Mouse (Mus musculus) hindbrain, embryonic 15.5 days (tissue): Measurements from ENCODE around the gene Myl9. TPM values are rescaled to one million over a fixed set of nuclear protein-coding genes. Genes with fewer than 3 reads are reported as not detected.
"Not testable (repeated sequence)": the region's sequence is repeated elsewhere in the genome, so short reads cannot be mapped to it uniquely, and the experiment has no call there.

ENCODE experiments used
- ATAC-seq: fragments of 200-750 bp; cut with Nextera tagmentation; 2 replicates; pipeline ENCODE4 v1.8.0; 2017; ENCODE audit warnings: low read depth, moderate number of reproducible peaks, moderate TSS enrichment; ENCODE audit not compliant: low FRiP score
- H3K27ac ChIP-seq: fragments of 300-500 bp; sonication (generic); replicated peaks from 2 replicates; pipeline ENCODE4 v1.5.1; 2015; ENCODE audit warnings: mild to moderate bottlenecking, inconsistent platforms
- H3K27me3 ChIP-seq: fragments of 300-500 bp; sonication (generic); 2 replicates; pipeline ENCODE4 v1.6.1; 2015; ENCODE audit warnings: control low read depth, inconsistent platforms
- H3K36me3 ChIP-seq: fragments of 300-500 bp; sonication (generic); 2 replicates; pipeline ENCODE4 v1.6.1; 2015; ENCODE audit warnings: control low read depth, inconsistent platforms
- H3K4me1 ChIP-seq: fragments of 300-500 bp; sonication (generic); replicated peaks from 2 replicates; pipeline ENCODE4 v1.6.1; 2015; ENCODE audit warnings: control low read depth, inconsistent platforms
- H3K4me2 ChIP-seq: fragments of 300-500 bp; sonication (generic); 2 replicates; pipeline ENCODE4 v1.6.1; 2015; ENCODE audit warnings: moderate library complexity, mild to moderate bottlenecking, inconsistent platforms
- H3K4me3 ChIP-seq: fragments of 300-500 bp; sonication (generic); 2 replicates; pipeline ENCODE4 v1.5.1; 2015; ENCODE audit warnings: mild to moderate bottlenecking, inconsistent platforms
- H3K9ac ChIP-seq: fragments of 300-500 bp; sonication (generic); 2 replicates; pipeline ENCODE4 v1.6.1; 2015; ENCODE audit warnings: inconsistent platforms
- H3K9me3 ChIP-seq: fragments of 300-500 bp; sonication (generic); 2 replicates; pipeline ENCODE4 v1.6.1; 2016; ENCODE audit warnings: control low read depth, inconsistent platforms
- WGBS: fragments of 180-500 bp; shearing (Covaris S2); methylation state at CpG from one replicate; pipeline ENCODE4 v1.1.7; 2015; 5-methylcytosine and 5-hydroxymethylcytosine counted together
- polyA plus RNA-seq: library from polyadenylated mRNA; unstranded; fragments of >200 nt; fragmentation: Nextera tagmentation; extraction: Ambion mirVana; gene quantifications from 2 replicates; pipeline ENCODE4 v1.2.1, GENCODE M21; 2015

Myl9 gene
- polyA plus RNA-seq, 1 experiment from 2014 or later: 42.4 TPM

DNA sequence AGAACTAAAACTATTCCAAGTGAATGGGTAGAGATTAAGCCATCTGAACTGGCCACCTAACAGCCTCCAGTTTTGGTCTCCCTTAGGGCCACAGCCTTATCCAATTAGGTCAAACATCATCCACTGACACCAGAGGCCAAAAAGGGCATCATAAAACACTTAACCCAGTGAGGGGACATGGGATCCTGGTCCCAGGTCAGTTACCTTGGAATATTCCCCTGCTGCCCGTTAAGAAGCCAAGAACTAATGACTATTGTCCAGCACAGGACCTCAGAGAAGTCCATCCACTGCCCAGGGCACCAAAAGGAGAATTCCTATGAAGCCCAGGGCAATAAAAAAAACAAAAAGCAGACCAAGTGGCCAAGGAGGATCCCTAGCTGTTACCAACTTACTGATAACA is 13.6 kb downstream of the Myl9 start:
- H3K9ac ChIP-seq: no peak overlapping the region
- no peak overlapping the region for H3K27ac ChIP-seq
- H3K36me3 ChIP-seq: no peaks in the 10 kb centered on the region
- no peak overlapping the region for H3K4me3 ChIP-seq
- 73% methylated on average over 1 of the region's 1 CpGs for WGBS
- no peak overlapping the region for H3K4me2 ChIP-seq
- ATAC-seq: no peak
- H3K9me3 ChIP-seq: 0 out of 2 replicates have a peak, but pooled peaks cover 10% of the 10 kb centered on the region
- no peaks in the 10 kb centered on the region for H3K4me1 ChIP-seq
- no peaks in the 10 kb centered on the region for H3K27me3 ChIP-seq

DNA sequence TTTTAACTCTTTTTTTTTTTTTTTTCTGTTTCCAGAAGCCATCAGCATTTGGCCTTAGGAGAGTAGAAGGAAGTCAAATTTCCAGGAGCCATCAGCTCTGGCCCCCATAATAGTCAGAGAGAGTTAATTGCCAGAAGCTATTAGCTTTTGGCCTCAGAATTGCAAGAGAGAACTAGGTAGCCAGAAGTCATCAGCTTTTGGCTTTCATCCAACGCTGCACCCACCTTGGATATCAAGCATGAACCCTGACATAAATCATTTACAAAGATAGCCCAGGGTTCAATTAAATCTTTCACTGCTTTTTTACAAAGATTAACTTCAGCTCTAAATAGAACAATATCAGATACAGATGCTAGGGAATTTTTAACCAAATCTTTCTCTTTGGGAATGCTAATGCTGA is 23.3 kb downstream of the Myl9 start:
- no peaks in the 10 kb centered on the region for H3K36me3 ChIP-seq
- no peak overlapping the region for H3K4me2 ChIP-seq
- H3K4me3 ChIP-seq: no peak overlapping the region
- no peak for ATAC-seq
- H3K9ac ChIP-seq: no peak overlapping the region
- no peak overlapping the region for H3K27ac ChIP-seq
- H3K27me3 ChIP-seq: no peaks in the 10 kb centered on the region
- no peaks in the 10 kb centered on the region for H3K9me3 ChIP-seq
- WGBS: 82% methylated on average over 1 of the region's 1 CpGs
- no peaks in the 10 kb centered on the region for H3K4me1 ChIP-seq

DNA sequence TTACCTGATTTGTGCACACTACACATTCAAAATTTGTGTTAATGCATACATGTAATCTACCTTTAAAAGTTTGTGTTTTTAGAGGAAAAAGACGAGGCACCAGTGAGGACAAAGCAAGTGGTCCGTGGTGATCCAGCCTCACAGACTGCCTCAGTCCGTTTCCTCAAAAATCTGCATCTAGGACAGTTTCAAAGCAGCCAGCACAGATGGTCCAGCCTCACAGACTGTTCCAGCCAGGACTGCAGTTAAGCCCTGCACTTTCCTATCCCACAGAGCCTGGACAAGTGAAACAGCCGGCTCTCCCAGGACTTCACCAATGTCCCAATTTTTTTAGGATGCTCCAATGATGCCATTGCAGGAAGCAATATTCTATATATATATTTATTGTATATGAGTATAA is 25.8 kb downstream of the Myl9 start:
- 77% methylated on average over 4 of the region's 4 CpGs for WGBS
- no peak overlapping the region for H3K9ac ChIP-seq
- no peaks in the 10 kb centered on the region for H3K4me1 ChIP-seq

DNA sequence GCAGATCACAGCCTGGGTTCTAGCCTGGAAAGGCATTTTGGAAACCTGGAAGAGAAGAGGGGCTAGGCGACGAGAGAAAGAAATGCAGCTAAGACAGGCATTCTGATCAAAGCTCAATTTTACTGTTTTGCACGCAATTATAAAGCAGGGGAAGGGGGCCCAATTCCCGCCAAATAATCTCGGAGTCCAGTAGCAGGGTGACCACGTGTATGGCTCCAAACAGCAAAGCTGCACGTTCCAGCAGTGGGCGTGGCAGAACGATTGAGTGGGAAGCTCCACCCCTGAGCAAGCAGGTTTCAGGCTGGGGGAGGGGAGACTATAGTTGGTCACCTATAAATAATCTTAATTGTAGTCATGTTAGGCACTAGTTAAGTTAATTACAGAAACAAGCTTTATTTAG is 26.9 kb downstream of the Myl9 start:
- H3K27ac ChIP-seq, H3K4me1 ChIP-seq, H3K36me3 ChIP-seq, H3K4me3 ChIP-seq, H3K9ac ChIP-seq, ATAC-seq, H3K27me3 ChIP-seq, H3K4me2 ChIP-seq, H3K9me3 ChIP-seq: not testable (repeated sequence)
- 58% methylated on average over 9 of the region's 9 CpGs for WGBS

More for the DNA sequence above, 25.8 kb downstream of the Myl9 start:
- ATAC-seq: no peak
- Histone ChIP-seq H3K36me3 (no peaks in the 10 kb centered on the region), H3K4me2 (no peak overlapping the region), H3K27ac (no peak overlapping the region), H3K9me3 (no peaks in the 10 kb centered on the region), H3K4me3 (no peak overlapping the region), H3K27me3 (no peaks in the 10 kb centered on the region)

DNA sequence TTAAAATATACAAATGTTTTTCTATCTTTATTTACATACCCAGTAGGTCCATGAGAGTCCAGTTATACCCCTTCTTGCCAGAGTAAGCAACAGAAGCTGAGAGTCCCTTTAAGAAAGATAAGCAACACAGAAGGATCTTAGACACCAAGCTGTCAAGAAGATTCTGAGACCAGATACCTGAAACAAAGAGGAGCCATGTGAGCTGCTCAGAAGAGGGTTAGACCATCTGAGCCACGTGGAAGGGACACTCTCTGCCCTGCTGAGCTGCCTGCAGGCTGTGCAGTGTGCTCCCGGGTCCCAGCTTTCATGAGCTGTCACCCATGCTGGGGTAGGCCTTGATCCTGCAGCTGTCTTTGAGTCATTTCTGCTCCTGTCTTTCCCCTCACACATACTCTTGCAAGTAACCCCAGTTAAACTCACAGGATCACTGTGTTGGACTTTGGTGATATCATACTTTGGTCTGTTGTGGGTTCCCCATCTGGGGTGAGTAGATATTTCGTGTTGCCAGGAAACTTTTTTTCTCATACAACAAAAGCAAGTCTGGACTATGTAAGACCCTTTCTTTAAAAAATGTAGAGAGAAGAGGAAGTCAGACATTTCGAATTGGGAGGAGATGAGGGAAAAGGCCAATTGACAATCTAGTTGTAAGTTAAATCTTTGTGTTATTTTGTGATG is 28.6 kb downstream of the Myl9 start:
- Histone ChIP-seq H3K27me3 (no peaks in the 10 kb centered on the region), H3K4me2 (no peak overlapping the region), H3K36me3 (no peaks in the 10 kb centered on the region), H3K9me3 (no peaks in the 10 kb centered on the region), H3K27ac (no peak overlapping the region), H3K4me1 (no peaks in the 10 kb centered on the region), H3K4me3 (no peak overlapping the region), H3K9ac (no peak overlapping the region)
- whole genome bisulfite sequencing: 72% methylated on average over 4 of the region's 4 CpGs
- no peak for ATAC-seq

DNA sequence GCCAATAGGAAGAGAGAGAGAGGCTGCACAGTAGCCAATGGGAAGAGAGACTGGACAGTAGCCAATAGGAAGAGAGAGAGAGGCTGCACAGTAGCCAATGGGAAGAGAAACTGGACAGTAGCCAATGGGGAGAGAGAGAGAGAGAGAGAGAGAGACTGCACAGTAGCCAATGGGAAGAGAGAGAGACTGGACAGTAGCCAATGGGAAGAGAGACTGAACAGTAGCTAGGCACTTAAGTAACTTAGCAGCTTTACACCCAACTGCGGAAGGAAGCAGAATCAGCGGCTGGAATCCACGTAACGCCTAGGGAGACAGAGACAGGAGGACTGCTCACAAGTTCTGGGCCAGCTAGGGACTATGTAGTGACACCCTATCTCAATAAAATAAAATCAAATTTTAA is 29.4 kb downstream of the Myl9 start:
- no peak for ATAC-seq
- H3K27ac ChIP-seq: no peak overlapping the region
- H3K4me2 ChIP-seq: no peak overlapping the region
- H3K27me3 ChIP-seq: no peaks in the 10 kb centered on the region
- H3K9me3 ChIP-seq: no peaks in the 10 kb centered on the region
- H3K9ac ChIP-seq: no peak overlapping the region
- no peaks in the 10 kb centered on the region for H3K36me3 ChIP-seq
- 89% methylated on average over 4 of the region's 4 CpGs for WGBS
- no peak overlapping the region for H3K4me3 ChIP-seq
- no peaks in the 10 kb centered on the region for H3K4me1 ChIP-seq

DNA sequence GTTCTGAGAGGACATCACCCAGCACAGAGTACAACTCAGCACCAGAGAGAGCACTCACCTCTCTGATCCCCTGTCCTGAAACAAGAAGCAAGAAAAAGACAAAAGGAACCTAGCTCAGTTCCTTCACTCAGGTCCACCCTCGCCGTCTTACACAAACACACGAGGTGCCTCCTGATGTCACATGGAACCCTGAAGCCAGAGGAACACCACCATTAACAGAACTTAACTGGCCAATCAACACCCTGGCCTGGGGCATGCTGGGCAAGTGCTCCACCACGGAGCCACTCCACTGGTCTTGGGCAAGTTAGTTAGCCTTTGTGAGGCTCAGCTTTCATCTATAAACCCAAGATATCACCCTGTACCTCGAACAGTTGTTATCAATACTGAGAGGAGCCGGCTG is 31.7 kb downstream of the Myl9 start:
- no peak overlapping the region for H3K9ac ChIP-seq
- H3K27me3 ChIP-seq: no peaks in the 10 kb centered on the region
- H3K9me3 ChIP-seq: no peaks in the 10 kb centered on the region
- no peak overlapping the region for H3K4me3 ChIP-seq
- no peak for ATAC-seq
- H3K36me3 ChIP-seq: no peaks in the 10 kb centered on the region
- no peak overlapping the region for H3K4me2 ChIP-seq
- H3K27ac ChIP-seq: no peak overlapping the region
- 75% methylated on average over 6 of the region's 6 CpGs for WGBS
- H3K4me1 ChIP-seq: no peaks in the 10 kb centered on the region

DNA sequence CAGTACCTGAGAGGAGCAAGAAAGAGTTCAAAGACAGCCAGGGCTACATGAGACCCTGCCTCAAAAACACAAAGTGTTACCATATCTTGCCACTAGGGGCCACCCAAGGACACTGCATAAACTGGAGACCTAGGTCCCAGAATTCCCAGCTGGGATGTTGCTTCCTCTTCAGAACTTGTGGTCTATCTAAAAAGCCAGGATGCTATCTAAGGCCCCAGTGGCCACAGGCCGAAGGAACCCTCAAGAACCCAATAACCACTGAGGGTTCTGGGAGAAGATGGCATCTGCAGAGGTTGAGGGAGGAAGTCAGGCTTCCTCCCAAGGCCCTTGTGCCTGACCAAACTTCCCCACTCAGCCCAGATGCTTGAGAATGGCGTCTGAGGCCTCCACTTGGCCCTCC is 34.4 kb downstream of the Myl9 start:
- Histone ChIP-seq H3K9ac (no peak overlapping the region), H3K36me3 (no peaks in the 10 kb centered on the region), H3K27ac (no peak overlapping the region), H3K4me2 (no peak overlapping the region), H3K9me3 (no peaks in the 10 kb centered on the region), H3K4me1 (no peaks in the 10 kb centered on the region), H3K27me3 (no peaks in the 10 kb centered on the region), H3K4me3 (no peak overlapping the region)
- WGBS: 68% methylated on average over 2 of the region's 2 CpGs
- ATAC-seq: no peak

DNA sequence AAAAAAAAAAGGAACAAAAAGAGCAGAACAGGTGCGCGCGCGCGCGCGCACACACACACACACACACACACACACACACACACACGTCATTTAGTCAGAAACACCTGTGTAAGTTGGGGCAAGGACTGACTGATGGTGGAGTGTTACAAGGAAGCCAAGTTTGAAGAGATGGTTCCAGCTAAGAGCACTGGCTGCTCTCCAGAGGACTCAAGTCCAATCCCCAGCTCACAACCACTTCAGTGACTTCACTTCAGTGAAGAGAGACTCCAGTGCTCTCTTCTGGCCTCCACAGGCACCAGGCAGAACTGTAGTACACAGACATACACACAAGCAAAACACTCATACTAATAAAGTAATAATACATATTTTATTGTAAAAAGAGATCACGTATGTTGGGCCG is 35.5 kb downstream of the Myl9 start:
- Histone ChIP-seq H3K4me3 (no peak overlapping the region), H3K27me3 (no peaks in the 10 kb centered on the region), H3K9me3 (no peaks in the 10 kb centered on the region), H3K4me2 (no peak overlapping the region), H3K4me1 (no peaks in the 10 kb centered on the region), H3K9ac (no peak overlapping the region), H3K27ac (no peak overlapping the region), H3K36me3 (no peaks in the 10 kb centered on the region)
- no peak for ATAC-seq
- WGBS: 97% methylated on average over 10 of the region's 10 CpGs

DNA sequence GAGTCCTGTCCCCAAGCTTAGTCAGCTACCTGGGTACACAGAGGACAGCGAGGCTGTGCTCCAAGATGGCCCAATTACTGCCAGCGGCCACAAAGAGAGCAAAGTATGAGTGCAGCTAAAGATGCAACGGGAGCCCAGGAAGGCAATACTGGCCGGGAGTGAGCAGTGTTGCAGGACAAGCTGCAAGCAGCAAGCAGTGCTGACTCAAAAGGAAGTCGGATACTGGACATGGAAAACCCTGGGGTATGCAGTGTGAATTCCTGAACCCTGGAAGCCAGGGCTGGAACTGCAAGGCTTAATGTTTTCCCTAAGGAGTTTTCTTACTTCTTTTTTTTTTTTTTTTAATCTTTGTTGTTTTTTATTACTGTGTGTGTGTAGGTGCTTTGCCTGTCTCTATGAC is 36.3 kb downstream of the Myl9 start:
- Histone ChIP-seq H3K4me1 (no peaks in the 10 kb centered on the region), H3K4me3 (no peak overlapping the region), H3K9me3 (no peaks in the 10 kb centered on the region), H3K27me3 (no peaks in the 10 kb centered on the region), H3K27ac (no peak overlapping the region), H3K36me3 (no peaks in the 10 kb centered on the region), H3K9ac (no peak overlapping the region), H3K4me2 (no peak overlapping the region)
- 75% methylated on average over 5 of the region's 5 CpGs for WGBS
- no peak for ATAC-seq

DNA sequence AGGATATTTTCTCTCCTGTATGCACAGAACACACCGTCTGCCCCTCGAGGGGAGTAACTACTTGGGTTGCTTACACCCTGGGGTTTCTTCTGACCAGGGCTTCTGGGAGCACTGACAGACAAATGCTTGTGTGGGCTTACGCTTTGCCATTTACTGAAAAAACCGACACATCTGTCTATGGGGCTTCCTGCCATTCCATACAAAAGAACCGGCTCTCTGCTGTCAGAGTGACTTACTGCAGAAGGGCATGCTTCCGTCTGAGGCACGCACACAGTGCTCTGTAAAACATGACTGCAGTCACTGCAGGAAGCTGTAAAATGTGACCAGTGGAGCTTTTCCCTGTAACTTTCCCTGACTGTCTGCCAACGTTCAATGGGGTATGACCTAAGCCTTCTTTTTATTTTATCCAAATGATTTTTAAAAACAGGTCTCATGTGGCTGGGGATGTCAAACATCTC is 39.2 kb downstream of the Myl9 start:
- Histone ChIP-seq H3K27me3 (no peaks in the 10 kb centered on the region), H3K9ac (no peak overlapping the region), H3K4me3 (no peak overlapping the region), H3K4me2 (no peak overlapping the region), H3K36me3 (no peaks in the 10 kb centered on the region), H3K9me3 (no peaks in the 10 kb centered on the region), H3K4me1 (no peaks in the 10 kb centered on the region), H3K27ac (no peak overlapping the region)
- ATAC-seq: no peak
- WGBS: 2% methylated on average over 8 of the region's 8 CpGs

DNA sequence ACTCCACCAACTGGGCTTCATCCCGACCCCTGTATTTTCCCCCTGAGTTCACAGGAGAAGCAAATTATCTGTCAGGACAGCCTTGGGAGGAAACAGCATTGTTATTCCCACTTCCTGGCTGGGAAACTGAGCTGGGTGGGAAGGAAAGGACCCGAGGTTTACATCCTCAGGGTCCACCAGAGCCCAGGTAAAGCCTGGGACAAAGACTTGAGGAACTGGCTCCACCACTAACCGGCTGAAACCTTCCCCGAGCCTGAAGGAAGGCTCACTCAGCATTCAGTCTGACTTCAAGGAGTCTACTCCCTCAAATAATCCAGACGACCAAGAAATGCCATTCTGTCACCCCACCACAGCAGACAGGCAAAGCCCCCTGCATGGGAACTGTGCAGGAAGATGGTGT is 39.7 kb downstream of the Myl9 start:
- ATAC-seq: no peak
- Histone ChIP-seq H3K27me3 (no peaks in the 10 kb centered on the region), H3K4me3 (no peak overlapping the region), H3K36me3 (no peaks in the 10 kb centered on the region), H3K4me2 (no peak overlapping the region), H3K9ac (no peak overlapping the region), H3K27ac (no peak overlapping the region), H3K9me3 (no peaks in the 10 kb centered on the region), H3K4me1 (no peaks in the 10 kb centered on the region)
- WGBS: 46% methylated on average over 5 of the region's 5 CpGs

DNA sequence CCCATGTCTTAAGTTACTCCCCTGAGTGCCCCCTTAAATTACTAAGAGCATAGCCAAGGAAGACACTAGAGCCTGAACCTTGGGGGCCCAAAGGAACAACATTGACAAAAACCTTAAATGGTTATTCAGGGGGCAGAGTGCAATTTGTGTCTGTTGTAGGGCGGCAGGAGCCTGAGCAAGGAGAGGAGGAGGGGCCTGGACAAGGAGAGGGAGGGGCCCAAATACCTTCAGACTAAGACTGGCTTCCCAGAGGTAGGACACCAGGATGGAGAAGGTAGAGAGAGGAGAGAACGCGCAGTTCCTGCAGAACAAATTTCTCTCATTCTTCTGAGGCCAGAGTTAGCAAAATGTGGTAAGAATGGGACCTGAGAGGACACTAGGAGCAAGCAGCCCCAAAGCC is 40.2 kb downstream of the Myl9 start:
- Histone ChIP-seq H3K9me3 (no peaks in the 10 kb centered on the region), H3K27ac (no peak overlapping the region), H3K9ac (no peak overlapping the region), H3K4me1 (no peaks in the 10 kb centered on the region), H3K4me2 (no peak overlapping the region), H3K36me3 (no peaks in the 10 kb centered on the region), H3K4me3 (no peak overlapping the region), H3K27me3 (no peaks in the 10 kb centered on the region)
- WGBS: 75% methylated on average over 3 of the region's 3 CpGs
- no peak for ATAC-seq
